Mouse (Mus musculus) kidney, embryonic 15.5 days (tissue): Measurements from ENCODE around the gene Pcgf3. TPM values are rescaled to one million over a fixed set of nuclear protein-coding genes. Genes with fewer than 3 reads are reported as not detected.

Experiments
- ATAC-seq: fragments of 200-750 bp; cut with Nextera tagmentation; replicated peaks from 2 replicates; pipeline ENCODE4 v1.8.0; 2017; ENCODE audit warnings: moderate TSS enrichment; ENCODE audit not compliant: low FRiP score
- H3K27ac ChIP-seq: fragments of 300-500 bp; sonication (generic); 2 replicates; pipeline ENCODE4 v1.5.1; 2015; ENCODE audit warnings: mild to moderate bottlenecking, inconsistent platforms
- H3K27me3 ChIP-seq: fragments of 300-500 bp; sonication (generic); 2 replicates; pipeline ENCODE4 v1.6.1; 2015; ENCODE audit warnings: inconsistent platforms
- H3K36me3 ChIP-seq: fragments of 300-500 bp; sonication (generic); 2 replicates; pipeline ENCODE4 v1.6.1; 2015; ENCODE audit warnings: inconsistent platforms
- H3K4me1 ChIP-seq: fragments of 300-500 bp; sonication (generic); 2 replicates; pipeline ENCODE4 v1.6.1; 2015; ENCODE audit warnings: inconsistent platforms
- H3K4me2 ChIP-seq: fragments of 300-500 bp; sonication (generic); 2 replicates; pipeline ENCODE4 v1.6.1; 2015; ENCODE audit warnings: moderate library complexity, mild to moderate bottlenecking, inconsistent platforms
- H3K4me3 ChIP-seq: fragments of 300-500 bp; sonication (generic); replicated peaks from 2 replicates; pipeline ENCODE4 v1.5.1; 2015; ENCODE audit warnings: mild to moderate bottlenecking, inconsistent platforms
- H3K9ac ChIP-seq: fragments of 300-500 bp; sonication (generic); 2 replicates; pipeline ENCODE4 v1.6.1; 2015; ENCODE audit warnings: mild to moderate bottlenecking, inconsistent platforms
- H3K9me3 ChIP-seq: fragments of 300-500 bp; sonication (generic); replicated peaks from 2 replicates; pipeline ENCODE4 v1.6.1; 2016; ENCODE audit warnings: inconsistent platforms
- WGBS: fragments of 180-500 bp; shearing (Covaris S2); methylation state at CpG from one replicate; pipeline ENCODE4 v1.1.7; 2015; ENCODE audit warnings: mixed read lengths; 5-methylcytosine and 5-hydroxymethylcytosine counted together
- polyA plus RNA-seq: library from polyadenylated mRNA; unstranded; fragments of >200 nt; fragmentation: Nextera tagmentation; extraction: Ambion mirVana; gene quantifications from 2 replicates; pipeline ENCODE4 v1.2.1, GENCODE M21; 2015

Pcgf3 gene
- polyA plus RNA-seq = 19.0 and 21.4 TPM in 2 replicates

GRCm38 (mm10) chr5:108461082-108462065, at the start of gene Pcgf3:
Gene Pcgf3 (plus strand): TSS chr5:108461232.
- Histone ChIP-seq H3K36me3 (no peaks in the 10 kb centered on the region), H3K9ac (peak within 1 kb of the TSS; percentile 99), H3K4me1 (peaks cover 37% of the 10 kb centered on the region), H3K9me3 (no peaks in the 10 kb centered on the region), H3K27ac (peak within 1 kb of the TSS; percentile 87), H3K4me2 (peak within 1 kb of the TSS; percentile 89), H3K4me3 (peak within 1 kb of the TSS; percentile 91), H3K27me3 (peaks cover 12% of the 10 kb centered on the region; the same call in 1 of the 2 replicates)
- peak; percentile 98 for ATAC-seq
- WGBS = under 1% methylated on average over 50 of the region's 62 CpGs

- no peaks in the 10 kb centered on the region for H3K36me3 ChIP-seq
- no peak overlapping the region for H3K4me2 ChIP-seq
- WGBS = 75% methylated on average over 2 of the region's 2 CpGs
- no peaks in the 10 kb centered on the region for H3K27me3 ChIP-seq
- no peaks in the 10 kb centered on the region for H3K4me1 ChIP-seq
- ATAC-seq = no peak
- H3K4me3 ChIP-seq = no peak overlapping the region
- no peaks in the 10 kb centered on the region for H3K9me3 ChIP-seq
- no peak overlapping the region for H3K27ac ChIP-seq
- no peak overlapping the region for H3K9ac ChIP-seq
Observed at GRCm38 (mm10) chr5:108414711-108415110, 46.3 kb upstream of the Pcgf3 start.

GRCm38 (mm10) chr5:108422741-108423140, 38.3 kb upstream of the Pcgf3 start:
- H3K9ac ChIP-seq = no peak overlapping the region
- 77% methylated on average over 3 of the region's 3 CpGs for WGBS
- no peak overlapping the region for H3K27ac ChIP-seq

GRCm38 (mm10) chr5:108423427-108423826, 37.6 kb upstream of the Pcgf3 start:
- Histone ChIP-seq H3K36me3 (no peaks in the 10 kb centered on the region), H3K27ac (no peak overlapping the region), H3K27me3 (no peaks in the 10 kb centered on the region), H3K4me1 (no peaks in the 10 kb centered on the region), H3K4me2 (no peak overlapping the region), H3K9ac (no peak overlapping the region), H3K9me3 (no peaks in the 10 kb centered on the region), H3K4me3 (no peak overlapping the region)
- WGBS = 96% methylated on average over 2 of the region's 2 CpGs
- no peak for ATAC-seq

More at GRCm38 (mm10) chr5:108422741-108423140, 38.3 kb upstream of the Pcgf3 start:
- Histone ChIP-seq H3K36me3 (no peaks in the 10 kb centered on the region), H3K4me2 (no peak overlapping the region), H3K27me3 (no peaks in the 10 kb centered on the region), H3K9me3 (no peaks in the 10 kb centered on the region), H3K4me3 (no peak overlapping the region), H3K4me1 (no peaks in the 10 kb centered on the region)
- ATAC-seq = no peak

GRCm38 (mm10) chr5:108427186-108427585, 33.8 kb upstream of the Pcgf3 start:
- ATAC-seq = peak; percentile 73
- Histone ChIP-seq H3K9me3 (no peaks in the 10 kb centered on the region), H3K4me1 (no peaks in the 10 kb centered on the region), H3K36me3 (peaks cover 34% of the 10 kb centered on the region), H3K9ac (no peak overlapping the region), H3K27me3 (no peaks in the 10 kb centered on the region), H3K27ac (no peak overlapping the region), H3K4me2 (no peak overlapping the region), H3K4me3 (no peak overlapping the region)
- WGBS = 50% methylated on average over 1 of the region's 1 CpGs

GRCm38 (mm10) chr5:108431196-108431595, 29.8 kb upstream of the Pcgf3 start:
- Histone ChIP-seq H3K4me2 (no peak overlapping the region), H3K4me1 (peaks cover 18% of the 10 kb centered on the region), H3K36me3 (peaks cover 42% of the 10 kb centered on the region), H3K27ac (no peak overlapping the region), H3K4me3 (no peak overlapping the region), H3K27me3 (no peaks in the 10 kb centered on the region), H3K9ac (no peak overlapping the region), H3K9me3 (no peaks in the 10 kb centered on the region)
- ATAC-seq = no peak
- WGBS = 94% methylated on average over 6 of the region's 6 CpGs

- peaks cover 18% of the 10 kb centered on the region for H3K4me1 ChIP-seq
- H3K27me3 ChIP-seq = 0 out of 2 replicates have a peak, but pooled peaks cover under 1% of the 10 kb centered on the region
- H3K4me2 ChIP-seq = peak within 1 kb of the TSS; percentile 83
- ATAC-seq = peak; percentile 94
- H3K36me3 ChIP-seq = peaks cover 38% of the 10 kb centered on the region
- WGBS = under 1% methylated on average over 42 of the region's 42 CpGs
- H3K4me3 ChIP-seq = peak within 1 kb of the TSS; percentile 88
- peak within 1 kb of the TSS; percentile 88 for H3K9ac ChIP-seq
- no peaks in the 10 kb centered on the region for H3K9me3 ChIP-seq
- peak within 1 kb of the TSS; percentile 41; the same call in 1 of the 2 replicates for H3K27ac ChIP-seq
Observed at GRCm38 (mm10) chr5:108433804-108434587, 27.0 kb upstream of the Pcgf3 start, which contains the start of gene Atp5k. Gene Atp5k (minus strand): TSS chr5:108434448.

- H3K4me2 ChIP-seq = no peak overlapping the region
- ATAC-seq = no peak
- 71% methylated on average over 2 of the region's 2 CpGs for WGBS
- no peak overlapping the region for H3K9ac ChIP-seq
- H3K27ac ChIP-seq = no peak overlapping the region
- peaks cover 18% of the 10 kb centered on the region for H3K36me3 ChIP-seq
- H3K4me3 ChIP-seq = no peak overlapping the region
- H3K4me1 ChIP-seq = peaks cover 18% of the 10 kb centered on the region
- no peaks in the 10 kb centered on the region for H3K9me3 ChIP-seq
- H3K27me3 ChIP-seq = 0 out of 2 replicates have a peak, but pooled peaks cover 2% of the 10 kb centered on the region
Observed at GRCm38 (mm10) chr5:108436101-108436500, 24.9 kb upstream of the Pcgf3 start.

GRCm38 (mm10) chr5:108446973-108447372, 14.1 kb upstream of the Pcgf3 start:
- Histone ChIP-seq H3K4me3 (no peak overlapping the region), H3K9ac (no peak overlapping the region), H3K27ac (no peak overlapping the region), H3K4me2 (no peak overlapping the region), H3K27me3 (peaks cover 15% of the 10 kb centered on the region), H3K9me3 (no peaks in the 10 kb centered on the region), H3K4me1 (peaks cover 13% of the 10 kb centered on the region), H3K36me3 (no peaks in the 10 kb centered on the region)
- ATAC-seq = no peak
- WGBS = 85% methylated on average over 3 of the region's 3 CpGs

- Histone ChIP-seq H3K36me3 (no peaks in the 10 kb centered on the region), H3K27me3 (peaks cover 15% of the 10 kb centered on the region), H3K27ac (no peak overlapping the region), H3K9me3 (no peaks in the 10 kb centered on the region), H3K9ac (no peak overlapping the region; the same call in 1 of the 2 replicates), H3K4me3 (peak overlapping the region; percentile 43), H3K4me1 (peaks cover 13% of the 10 kb centered on the region), H3K4me2 (peak overlapping the region; percentile 68; the same call in 1 of the 2 replicates)
- 87% methylated on average over 7 of the region's 7 CpGs for WGBS
- no peak for ATAC-seq
Observed at GRCm38 (mm10) chr5:108447857-108448256, 13.2 kb upstream of the Pcgf3 start.

- Histone ChIP-seq H3K4me1 (peaks cover 13% of the 10 kb centered on the region), H3K27me3 (peaks cover 15% of the 10 kb centered on the region), H3K4me2 (peak within 1 kb of the TSS; percentile 68), H3K36me3 (no peaks in the 10 kb centered on the region), H3K9me3 (no peaks in the 10 kb centered on the region), H3K27ac (peak within 1 kb of the TSS; percentile 41), H3K4me3 (peak within 1 kb of the TSS; percentile 43), H3K9ac (peak within 1 kb of the TSS; percentile 41)
- ATAC-seq = peak; percentile 97
- WGBS = 9% methylated on average over 24 of the region's 24 CpGs
Observed at GRCm38 (mm10) chr5:108448785-108449668, 12.0 kb upstream of the Pcgf3 start, which contains the start of gene Mfsd7a. Gene Mfsd7a (minus strand): TSS chr5:108448891.
